Mouse (Mus musculus) MEL (cell line): ENCODE results near the gene Snupn. TPM values are rescaled to one million over a fixed set of nuclear protein-coding genes. Genes with fewer than 3 reads are reported as not detected.

Source experiments
- DNase-seq: peaks from one replicate; pipeline ENCODE4 v3.0.0; 2011; ENCODE audit warnings: low read depth, low spot score
- H3K27ac ChIP-seq: 2 replicates; pipeline ENCODE4 v1.5.1; 2012; ENCODE audit warnings: low read depth, mild to moderate bottlenecking, control low read depth, low read length, moderate library complexity; ENCODE audit not compliant: control insufficient read depth
- H3K27me3 ChIP-seq, 2 experiments: fragments of 150-350 bp in 1 of 2; sonication (generic) in 1 of 2; 2 replicates each; pipeline ENCODE4 v1.6.1; 2012; ENCODE audit warnings: low read length in 2 of 2, mild to moderate bottlenecking in 2 of 2, improper control_type of control experiment in 1 of 2, moderate library complexity in 1 of 2; ENCODE audit not compliant: insufficient read depth in 2 of 2, control insufficient read depth in 1 of 2
- H3K36me3 ChIP-seq, 2 experiments: 2 replicates each; pipeline ENCODE4 v1.6.1; 2012 to 2014; ENCODE audit warnings: low read length in 2 of 2, improper control_type of control experiment in 1 of 2, inconsistent platforms in 1 of 2, mild to moderate bottlenecking in 1 of 2; ENCODE audit not compliant: insufficient read depth in 2 of 2, control insufficient read depth in 1 of 2
- H3K4me1 ChIP-seq, 2 experiments: fragments of 150-350 bp in 1 of 2; sonication (generic) in 1 of 2; 2 replicates each; pipeline ENCODE4 v1.6.1; 2012; ENCODE audit warnings: low read length in 2 of 2, improper control_type of control experiment in 1 of 2, mild to moderate bottlenecking in 1 of 2; ENCODE audit not compliant: insufficient read depth in 2 of 2, control insufficient read depth in 1 of 2
- H3K4me3 ChIP-seq, 2 experiments: fragments of 150-350 bp in 1 of 2; sonication (generic) in 1 of 2; 2 replicates each; pipeline ENCODE4 v1.5.1; 2012; ENCODE audit warnings: low read depth in 2 of 2, low read length in 2 of 2, mild to moderate bottlenecking in 2 of 2, moderate library complexity in 2 of 2, control low read depth in 1 of 2, improper control_type of control experiment in 1 of 2; ENCODE audit not compliant: control insufficient read depth in 1 of 2, insufficient read depth in 1 of 2
- H3K79me2 ChIP-seq: 2 replicates; pipeline ENCODE4 v1.6.1; 2012; ENCODE audit warnings: mild to moderate bottlenecking, low read length, moderate library complexity; ENCODE audit not compliant: control insufficient read depth, poor library complexity, insufficient read depth
- H3K9ac ChIP-seq: 2 replicates; pipeline ENCODE4 v1.6.1; 2012; ENCODE audit warnings: low read depth, mild to moderate bottlenecking, control low read depth, low read length, moderate library complexity; ENCODE audit not compliant: control insufficient read depth, poor library complexity, severe bottlenecking
- H3K9me3 ChIP-seq: fragments of 150-350 bp; sonication (generic); replicated peaks from 2 replicates; pipeline ENCODE4 v1.6.1; 2012; ENCODE audit warnings: mild to moderate bottlenecking, low read length, improper control_type of control experiment, moderate library complexity; ENCODE audit not compliant: insufficient read depth
- CHD1 ChIP-seq: IDR thresholded peaks from 2 replicates; pipeline ENCODE4 v1.6.1; 2012; ENCODE audit warnings: low read depth, mild to moderate bottlenecking, inconsistent platforms, low read length, improper control_type of control experiment
- ELF1 ChIP-seq: IDR thresholded peaks from 2 replicates; pipeline ENCODE4 v1.6.1; 2014; ENCODE audit warnings: low read depth, mild to moderate bottlenecking, inconsistent platforms, low read length, improper control_type of control experiment, moderate library complexity
- EP300 ChIP-seq, 2 experiments: IDR thresholded peaks; 2 replicates each; pipeline ENCODE4 v1.6.1; 2011; ENCODE audit warnings: improper control_type of control experiment in 2 of 2, low read length in 2 of 2, low read depth in 1 of 2, mild to moderate bottlenecking in 1 of 2
- GATA1 ChIP-seq: IDR thresholded peaks from 2 replicates; pipeline ENCODE4 v1.6.1; 2011; ENCODE audit warnings: low read depth, low read length, improper control_type of control experiment
- MAX ChIP-seq: IDR thresholded peaks from 2 replicates; pipeline ENCODE4 v1.6.1; 2011; ENCODE audit warnings: low read length, improper control_type of control experiment
- MXI1 ChIP-seq: IDR thresholded peaks from 2 replicates; pipeline ENCODE4 v1.6.1; 2011; ENCODE audit warnings: mild to moderate bottlenecking, low read depth, low read length, improper control_type of control experiment
- MYB ChIP-seq: IDR thresholded peaks from 2 replicates; pipeline ENCODE4 v1.6.1; 2011; ENCODE audit warnings: mild to moderate bottlenecking, low read depth, low read length, improper control_type of control experiment
- MYC ChIP-seq: IDR thresholded peaks from 2 replicates; pipeline ENCODE4 v1.6.1; 2011; ENCODE audit warnings: low read depth, mild to moderate bottlenecking, low read length, improper control_type of control experiment, moderate library complexity
- NELFE ChIP-seq: IDR thresholded peaks from 2 replicates; pipeline ENCODE4 v1.6.1; 2011; ENCODE audit warnings: low read depth, low read length, improper control_type of control experiment
- NRF1 ChIP-seq: IDR thresholded peaks from 2 replicates; pipeline ENCODE4 v1.6.1; 2014; ENCODE audit warnings: low read depth, mild to moderate bottlenecking, inconsistent platforms, low read length, improper control_type of control experiment, moderate library complexity; ENCODE audit not compliant: poor library complexity, insufficient read depth, severe bottlenecking
- POLR2AphosphoS2 ChIP-seq: IDR thresholded peaks from 2 replicates; pipeline ENCODE4 v1.6.1; 2011; ENCODE audit warnings: low read length, improper control_type of control experiment
- POLR2AphosphoS5 ChIP-seq: IDR thresholded peaks from 2 replicates; pipeline ENCODE4 v1.6.1; 2012; ENCODE audit warnings: low read depth, borderline replicate concordance, mild to moderate bottlenecking, inconsistent platforms, low read length, moderate library complexity, mixed read lengths
- SIN3A ChIP-seq: IDR thresholded peaks from 2 replicates; pipeline ENCODE4 v1.6.1; 2012; ENCODE audit warnings: low read length, improper control_type of control experiment, inconsistent platforms
- SMC3 ChIP-seq: IDR thresholded peaks from 2 replicates; pipeline ENCODE4 v1.6.1; 2011; ENCODE audit warnings: low read depth, low read length, improper control_type of control experiment
- TBP ChIP-seq: IDR thresholded peaks from 2 replicates; pipeline ENCODE4 v1.8.0; 2011; ENCODE audit warnings: low read depth, low read length, improper control_type of control experiment
- TCF12 ChIP-seq: IDR thresholded peaks from 2 replicates; pipeline ENCODE4 v1.6.1; 2014; ENCODE audit warnings: low read depth, mild to moderate bottlenecking, inconsistent platforms, low read length, improper control_type of control experiment, moderate library complexity
- UBTF ChIP-seq: IDR thresholded peaks from 2 replicates; pipeline ENCODE4 v1.6.1; 2012; ENCODE audit warnings: low read depth, mild to moderate bottlenecking, inconsistent platforms, low read length, improper control_type of control experiment, moderate library complexity, borderline replicate concordance; ENCODE audit not compliant: insufficient read depth
- ZC3H11A ChIP-seq: IDR thresholded peaks from 2 replicates; pipeline ENCODE4 v1.6.1; 2012; ENCODE audit warnings: low read depth, mild to moderate bottlenecking, inconsistent platforms, low read length, improper control_type of control experiment
- ZMIZ1 ChIP-seq: IDR thresholded peaks from 2 replicates; pipeline ENCODE4 v1.6.1; 2012; ENCODE audit warnings: low read depth, mild to moderate bottlenecking, inconsistent platforms, low read length, improper control_type of control experiment, moderate library complexity
- ZNF384 ChIP-seq: IDR thresholded peaks from 2 replicates; pipeline ENCODE4 v1.6.1; 2012; ENCODE audit warnings: low read depth, mild to moderate bottlenecking, inconsistent platforms, low read length, improper control_type of control experiment
- polyA plus RNA-seq, 2 experiments: library from polyadenylated mRNA; stranded (reverse) in 1 of 2; unstranded in 1 of 2; fragments of >175 nt in 1 of 2; fragments of >200 nt in 1 of 2; gene quantifications; 2 replicates each; pipeline versions ENCODE4 v1.2.1 to v1.2.4; 2012; ENCODE audit warnings: low replicate concordance in 2 of 2, low read depth in 1 of 2; ENCODE audit not compliant: insufficient read length in 2 of 2, insufficient read depth in 1 of 2, missing spikeins in 1 of 2
- total RNA-seq: library from RNA; depleted of rRNA; stranded (reverse); fragments of 300-350 nt; gene quantifications from 2 replicates; pipeline ENCODE4 v1.2.3, GENCODE M21; 2012

Snupn gene
- total and polyA plus RNA-seq, 3 experiments = 14.6 to 14.7 TPM; not detected in 1

DNA sequence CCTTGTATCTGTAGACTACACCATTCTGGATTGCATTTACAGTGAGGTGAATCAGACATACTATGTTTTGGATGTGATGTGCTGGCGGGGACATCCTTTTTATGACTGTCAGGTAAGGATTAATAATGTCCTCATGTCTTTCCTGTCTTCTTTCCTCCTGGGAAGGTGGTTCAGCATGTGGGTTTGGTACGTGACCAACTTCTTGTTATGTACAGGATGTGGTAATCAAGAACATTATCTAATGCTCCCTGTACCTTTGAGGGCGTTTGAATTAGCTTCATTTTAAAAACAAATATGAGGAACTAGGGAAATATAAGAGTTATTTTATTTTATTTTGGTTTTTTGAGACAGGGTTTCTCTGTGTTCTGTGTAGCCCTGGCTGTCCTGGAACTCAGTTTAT, 24.5 kb downstream of the Snupn start (continued):
- TF ChIP-seq ZC3H11A = no peak

DNA sequence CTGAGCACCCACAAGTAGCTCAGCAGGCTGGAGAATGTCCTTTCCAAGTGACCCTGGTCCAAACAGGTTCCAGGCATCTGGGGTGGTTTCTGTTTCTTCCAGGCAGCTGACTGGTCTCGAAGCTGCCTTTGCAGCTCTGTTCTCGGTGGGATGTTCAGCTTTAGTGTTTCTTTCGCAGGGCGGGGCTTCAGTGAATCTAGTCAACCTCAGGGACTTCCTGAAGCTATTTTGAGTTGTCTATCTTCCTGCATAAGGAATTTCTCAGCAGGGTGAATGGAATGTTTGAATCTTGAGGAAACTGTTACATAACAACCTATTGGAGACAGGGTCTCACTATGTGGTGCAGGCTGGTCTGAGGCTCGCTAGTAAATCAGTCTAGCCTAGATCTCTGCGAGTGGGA, 29.5 kb downstream of the Snupn start:
- Histone ChIP-seq H3K9me3 (no peaks in the 10 kb centered on the region), H3K27me3 (no peaks in the 10 kb centered on the region), H3K4me3 (no peak overlapping the region), H3K27ac (no peak overlapping the region), H3K79me2 (no peaks in the 10 kb centered on the region), H3K36me3 (peaks cover 0 to 26% of the 10 kb centered on the region in 2 experiments; a peak in 2 of 4 replicates), H3K4me1 (peaks cover 9 to 22% of the 10 kb centered on the region in 2 experiments), H3K9ac (no peak overlapping the region)
- no peak for DNase-seq
- TF ChIP-seq SIN3A (no peak), TCF12 (no peak), GATA1 (no peak), EP300 (IDR thresholded peaks at IDR 0.05; ENCODE audit: low read depth in 1 of 2, low read length in 2 of 2) (no peak), MYB (no peak), SMC3 (no peak), ZMIZ1 (no peak), MAX (no peak)

DNA sequence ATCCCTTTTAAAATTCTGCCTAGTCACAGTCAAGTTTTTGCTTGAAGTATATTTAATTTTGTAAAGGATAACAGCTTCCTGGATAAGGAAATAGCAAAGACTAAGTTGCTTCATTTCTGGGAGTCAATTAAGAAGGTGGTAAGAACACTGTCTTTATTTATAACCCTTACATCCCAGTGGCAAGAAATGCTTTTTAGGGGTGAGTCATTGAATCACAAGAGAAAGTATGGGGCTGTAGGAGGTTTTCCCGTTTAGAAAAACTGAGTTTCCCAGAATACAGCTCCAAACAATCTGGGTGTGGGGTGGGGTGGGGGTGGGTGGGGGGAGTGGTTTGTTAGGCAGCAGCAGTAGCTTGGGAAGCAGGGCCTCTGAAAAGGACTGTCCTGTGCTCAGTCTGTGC, 30.8 kb downstream of the Snupn start:
- no peak overlapping the region for H3K27ac ChIP-seq
- no peak for TF ChIP-seq NRF1
- no peak for TF ChIP-seq UBTF
- TF ChIP-seq POLR2AphosphoS2 = no peak
- TF ChIP-seq MYB = no peak
- TF ChIP-seq CHD1 = no peak
- no peak for TF ChIP-seq POLR2AphosphoS5
- no peak for TF ChIP-seq MYC
- no peak for TF ChIP-seq ELF1
- TF ChIP-seq NELFE = no peak
- no peak for TF ChIP-seq MXI1
- TF ChIP-seq ZNF384 = no peak
- TF ChIP-seq TBP = no peak
- TF ChIP-seq ZMIZ1 = no peak

More for the DNA sequence above, 30.8 kb downstream of the Snupn start:
- Histone ChIP-seq H3K4me1 (peaks cover 0 to 12% of the 10 kb centered on the region in 2 experiments; a peak in 3 of 4 replicates), H3K9me3 (no peaks in the 10 kb centered on the region), H3K27me3 (no peaks in the 10 kb centered on the region), H3K9ac (no peak overlapping the region), H3K36me3 (peaks cover 0 to 16% of the 10 kb centered on the region in 2 experiments; a peak in 2 of 4 replicates), H3K4me3 (no peak overlapping the region), H3K79me2 (no peaks in the 10 kb centered on the region)
- DNase-seq = no peak
